Mouse (Mus musculus): ENCODE results near the gene Tars2. TPM values are rescaled to one million over a fixed set of nuclear protein-coding genes. Genes with fewer than 3 reads are reported as not detected.

The Tars2 gene
- total and polyA plus RNA-seq, 3 experiments, result 31.3 to 45.3 (median 42.1) TPM

DNA sequence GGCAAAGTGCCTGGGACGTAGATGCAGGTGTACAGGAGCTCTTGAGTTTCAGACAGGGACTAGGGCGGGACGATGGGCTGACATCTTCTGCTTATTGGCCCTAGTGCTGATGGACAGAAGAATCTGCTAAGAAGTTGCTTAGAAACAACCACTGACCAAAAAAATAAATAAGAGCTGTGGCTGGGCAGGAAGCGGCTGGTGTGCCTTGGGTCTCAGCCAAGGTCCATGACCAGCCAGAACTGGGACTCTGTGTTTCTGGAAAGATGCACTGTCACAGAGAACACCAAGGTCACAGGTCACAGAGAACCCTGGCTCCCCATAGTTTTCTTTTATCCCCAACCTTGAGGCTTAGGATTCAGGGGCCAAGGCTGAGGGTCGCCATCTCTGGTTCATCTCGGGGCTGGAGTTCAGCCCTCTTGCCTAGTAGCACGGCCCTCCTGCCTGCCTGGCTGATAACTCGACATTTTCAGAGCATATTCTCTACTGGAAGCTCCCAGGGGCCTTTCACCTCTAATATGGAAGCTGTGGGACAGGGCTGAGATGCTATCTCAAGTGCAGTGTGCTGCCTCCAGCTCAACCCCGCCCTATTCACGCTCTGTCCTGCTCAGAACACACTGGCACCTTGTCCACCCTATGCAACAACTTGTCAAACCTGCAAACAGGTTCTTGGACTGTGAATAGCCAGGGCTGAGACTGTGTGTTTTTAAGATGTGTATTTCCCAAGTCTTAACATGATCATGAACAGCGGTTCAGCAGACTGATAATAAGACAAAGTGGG is 27.1 kb downstream of the Tars2 start:
- DNase-seq, result peak; percentile 51 to 75
- WGBS, result 53% methylated on average over 11 of the region's 11 CpGs
- H3K9ac ChIP-seq (ENCODE audit: low read depth, low read length), result no peak overlapping the region
- peaks cover 8% of the 10 kb centered on the region for H3K4me1 ChIP-seq (ENCODE audit: control insufficient read depth, insufficient read depth, low read length)
- no peaks in the 10 kb centered on the region for H3K36me3 ChIP-seq (ENCODE audit: control insufficient read depth, insufficient read depth, low read length)
- no peaks in the 10 kb centered on the region for H3K27me3 ChIP-seq (ENCODE audit: control insufficient read depth, insufficient read depth, low read length)
- H3K79me2 ChIP-seq (replicated peaks; ENCODE audit: control insufficient read depth, insufficient read depth, low read length), result no peaks in the 10 kb centered on the region
- 0 out of 2 replicates have a peak, but pooled peaks have one; percentile 16 for TF ChIP-seq EP300 (IDR thresholded peaks at IDR 0.05; ENCODE audit: insufficient read depth, low read depth, low read length)
- no peak for TF ChIP-seq CTCF (IDR thresholded peaks at IDR 0.05)
- intact Hi-C loops (cut with DNase I), result loop anchor here (5.0 kb wide), 1 partner anchor 46 kb away; the partner anchor contains the start of gene Adamtsl4
- H3K4me3 ChIP-seq, result no peak overlapping the region
- H3K27ac ChIP-seq, result peak overlapping the region; percentile 40

DNA sequence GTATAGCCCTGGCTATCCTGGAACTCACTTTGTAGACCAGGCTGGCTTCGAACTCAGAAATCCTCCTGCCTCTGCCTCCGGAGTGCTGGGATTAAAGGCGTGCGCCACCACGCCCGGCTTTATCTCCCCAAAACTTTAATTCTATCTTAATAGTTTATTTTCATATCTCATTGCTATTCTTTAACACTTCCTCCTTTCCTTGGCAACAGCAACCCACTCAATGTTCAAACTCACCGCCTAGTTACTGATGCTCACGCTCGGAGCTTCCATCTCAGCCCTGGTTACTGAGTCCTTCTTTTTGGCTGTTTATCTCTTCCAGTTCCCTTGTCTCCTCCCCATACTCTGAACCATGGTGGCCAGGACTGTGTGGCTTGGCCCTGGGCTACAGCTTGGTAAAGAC is 27.7 kb downstream of the Tars2 start:
- intact Hi-C loops (cut with DNase I), result loop anchor here (5.0 kb wide), 1 partner anchor 45 kb away; the partner anchor contains the start of gene Adamtsl4
- Histone ChIP-seq H3K4me1 (ENCODE audit: control insufficient read depth, insufficient read depth, low read length) (peaks cover 8% of the 10 kb centered on the region), H3K27ac (peak overlapping the region; percentile 26; the same call in 1 of the 2 replicates), H3K9ac (ENCODE audit: low read depth, low read length) (no peak overlapping the region), H3K79me2 (replicated peaks; ENCODE audit: control insufficient read depth, insufficient read depth, low read length) (no peaks in the 10 kb centered on the region), H3K4me3 (no peak overlapping the region), H3K36me3 (ENCODE audit: control insufficient read depth, insufficient read depth, low read length) (no peaks in the 10 kb centered on the region), H3K27me3 (ENCODE audit: control insufficient read depth, insufficient read depth, low read length) (no peaks in the 10 kb centered on the region)
- DNase-seq, result no peak
- 84% methylated on average over 9 of the region's 9 CpGs for WGBS
- TF ChIP-seq POLR2A (IDR thresholded peaks at IDR 0.05; ENCODE audit: insufficient read depth, low read depth, low read length), result no peak
- TF ChIP-seq EP300 (IDR thresholded peaks at IDR 0.05; ENCODE audit: insufficient read depth, low read depth, low read length), result no peak
- TF ChIP-seq CTCF (IDR thresholded peaks at IDR 0.05), result no peak

DNA sequence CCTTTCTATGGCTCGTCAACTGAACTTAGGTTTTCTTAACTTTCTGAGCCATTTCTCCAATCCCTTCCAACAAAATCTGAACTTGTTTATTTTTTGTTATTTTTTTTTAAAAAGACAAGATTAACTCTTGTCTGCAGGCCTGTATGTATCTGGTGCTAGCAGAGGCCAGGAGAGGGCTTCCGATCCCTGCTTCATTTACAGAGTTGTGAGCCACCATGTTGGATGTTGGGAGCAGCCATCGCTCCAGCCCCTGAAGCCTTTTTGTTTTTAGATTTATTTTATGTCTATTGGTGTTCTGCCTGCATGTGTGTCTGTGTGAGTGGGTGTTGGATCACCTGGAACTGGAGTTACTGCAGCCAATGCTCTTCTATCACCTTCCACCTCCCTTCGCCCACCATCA is 28.2 kb downstream of the Tars2 start:
- H3K36me3 ChIP-seq (ENCODE audit: control insufficient read depth, insufficient read depth, low read length), result no peaks in the 10 kb centered on the region
- WGBS, result 88% methylated on average over 4 of the region's 4 CpGs
- no peak for TF ChIP-seq POLR2A (IDR thresholded peaks at IDR 0.05; ENCODE audit: insufficient read depth, low read depth, low read length)
- TF ChIP-seq CTCF (IDR thresholded peaks at IDR 0.05), result peak; percentile 49
- TF ChIP-seq EP300 (IDR thresholded peaks at IDR 0.05; ENCODE audit: insufficient read depth, low read depth, low read length), result no peak
- H3K4me1 ChIP-seq (ENCODE audit: control insufficient read depth, insufficient read depth, low read length), result peaks cover 8% of the 10 kb centered on the region
- no peaks in the 10 kb centered on the region for H3K79me2 ChIP-seq (replicated peaks; ENCODE audit: control insufficient read depth, insufficient read depth, low read length)
- intact Hi-C loops (cut with DNase I), result loop anchor here (5.0 kb wide), 1 partner anchor 45 kb away; the partner anchor contains the start of gene Adamtsl4
- no peak overlapping the region for H3K4me3 ChIP-seq
- H3K9ac ChIP-seq (ENCODE audit: low read depth, low read length), result no peak overlapping the region
- no peaks in the 10 kb centered on the region for H3K27me3 ChIP-seq (ENCODE audit: control insufficient read depth, insufficient read depth, low read length)
- H3K27ac ChIP-seq, result no peak overlapping the region
- DNase-seq, result no peak

DNA sequence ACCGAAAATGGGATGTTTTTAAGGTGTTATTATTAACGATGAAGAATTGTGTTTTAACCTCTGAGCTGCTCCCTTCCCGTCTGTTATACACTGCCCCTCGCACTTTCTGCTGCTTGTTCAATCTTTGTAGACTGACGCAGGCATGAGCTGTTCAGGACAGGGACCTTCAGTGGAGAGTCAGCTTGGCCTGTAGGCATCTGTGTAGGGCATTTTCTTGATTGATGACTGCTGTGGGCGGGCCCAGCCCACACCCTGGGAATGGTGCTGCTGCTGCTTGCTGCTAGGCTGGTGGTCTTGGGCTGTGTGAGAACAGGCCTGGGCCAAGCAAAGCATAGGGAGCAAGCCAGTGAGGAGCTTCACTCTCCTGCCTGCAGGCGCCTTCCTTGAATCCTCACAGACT is 29.6 kb downstream of the Tars2 start:
- WGBS, result 94% methylated on average over 7 of the region's 7 CpGs
- no peak overlapping the region for H3K4me3 ChIP-seq
- no peak overlapping the region for H3K9ac ChIP-seq (ENCODE audit: low read depth, low read length)
- no peaks in the 10 kb centered on the region for H3K79me2 ChIP-seq (replicated peaks; ENCODE audit: control insufficient read depth, insufficient read depth, low read length)
- intact Hi-C loops (cut with DNase I), result loop anchor here (5.0 kb wide), 1 partner anchor 43 kb away; the partner anchor contains the start of gene Adamtsl4
- no peak overlapping the region for H3K27ac ChIP-seq
- TF ChIP-seq EP300 (IDR thresholded peaks at IDR 0.05; ENCODE audit: insufficient read depth, low read depth, low read length), result no peak
- no peak for TF ChIP-seq CTCF (IDR thresholded peaks at IDR 0.05)
- no peak for TF ChIP-seq POLR2A (IDR thresholded peaks at IDR 0.05; ENCODE audit: insufficient read depth, low read depth, low read length)
- H3K36me3 ChIP-seq (ENCODE audit: control insufficient read depth, insufficient read depth, low read length), result no peaks in the 10 kb centered on the region
- H3K4me1 ChIP-seq (ENCODE audit: control insufficient read depth, insufficient read depth, low read length), result peaks cover 8% of the 10 kb centered on the region
- no peaks in the 10 kb centered on the region for H3K27me3 ChIP-seq (ENCODE audit: control insufficient read depth, insufficient read depth, low read length)
- DNase-seq, result no peak

DNA sequence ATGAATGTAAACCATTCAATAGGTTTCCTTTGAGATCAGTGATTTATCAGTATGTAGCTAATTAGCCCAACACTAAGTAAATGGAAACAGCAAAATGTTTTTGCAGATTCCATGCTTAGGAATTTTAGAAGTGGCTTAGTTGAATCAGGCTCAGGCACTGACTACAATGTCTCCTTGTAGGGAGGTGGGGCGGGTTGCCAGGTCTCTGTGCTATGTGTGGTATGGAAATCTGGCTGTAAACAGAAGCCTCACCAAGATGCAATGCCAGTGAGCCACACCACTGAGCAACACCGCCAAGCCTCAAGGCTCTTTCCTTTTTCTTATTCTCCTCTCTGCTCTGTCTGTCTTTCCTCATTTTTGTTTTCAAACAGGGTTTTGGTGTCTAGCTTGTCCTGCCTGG is 31.1 kb downstream of the Tars2 start:
- TF ChIP-seq EP300 (IDR thresholded peaks at IDR 0.05; ENCODE audit: insufficient read depth, low read depth, low read length) (no peak), CTCF (IDR thresholded peaks at IDR 0.05) (no peak), POLR2A (IDR thresholded peaks at IDR 0.05; ENCODE audit: insufficient read depth, low read depth, low read length) (no peak)
- H3K27me3 ChIP-seq (ENCODE audit: control insufficient read depth, insufficient read depth, low read length), result no peaks in the 10 kb centered on the region
- WGBS, result 62% methylated on average over 2 of the region's 2 CpGs
- no peak overlapping the region for H3K9ac ChIP-seq (ENCODE audit: low read depth, low read length)
- intact Hi-C loops (cut with DNase I), result no loop called here
- H3K27ac ChIP-seq, result no peak overlapping the region; the same call in 1 of the 2 replicates
- H3K79me2 ChIP-seq (replicated peaks; ENCODE audit: control insufficient read depth, insufficient read depth, low read length), result no peaks in the 10 kb centered on the region
- H3K36me3 ChIP-seq (ENCODE audit: control insufficient read depth, insufficient read depth, low read length), result no peaks in the 10 kb centered on the region
- no peak for DNase-seq
- H3K4me3 ChIP-seq, result no peak overlapping the region
- H3K4me1 ChIP-seq (ENCODE audit: control insufficient read depth, insufficient read depth, low read length), result peaks cover 8% of the 10 kb centered on the region

DNA sequence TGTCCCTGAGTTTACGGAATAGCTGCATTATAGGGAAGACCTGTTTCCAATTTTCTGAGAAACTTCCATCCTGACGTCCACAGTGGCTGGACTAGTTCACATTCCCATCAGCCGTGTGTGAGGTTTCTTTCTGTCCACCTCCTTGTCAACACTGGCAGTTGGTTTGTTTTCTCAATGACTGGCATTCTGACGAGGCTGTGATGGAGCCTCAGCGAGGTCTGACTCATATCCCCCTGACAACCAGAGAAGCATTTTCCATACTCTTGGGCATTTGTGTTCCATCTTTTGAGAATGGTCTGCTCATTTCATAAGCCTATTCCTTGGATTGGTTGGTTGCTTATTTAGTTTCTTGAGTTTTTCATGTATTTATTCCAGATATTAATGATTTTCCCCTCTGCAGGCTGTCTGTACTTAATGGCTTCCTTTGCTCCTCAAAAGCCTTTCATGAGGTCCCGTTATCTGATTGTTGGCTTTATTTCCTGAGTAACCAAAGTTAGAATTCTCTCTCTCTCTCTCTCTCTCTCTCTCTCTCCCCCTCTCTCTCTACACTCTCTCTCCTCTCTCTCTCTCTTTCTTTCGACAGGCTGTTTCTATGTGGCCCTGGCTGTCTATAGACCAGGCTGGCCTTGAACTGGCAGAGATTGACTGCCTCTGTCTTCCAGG is 33.2 kb downstream of the Tars2 start:
- H3K36me3 ChIP-seq (ENCODE audit: control insufficient read depth, insufficient read depth, low read length), result no peaks in the 10 kb centered on the region
- 57% methylated on average over 7 of the region's 7 CpGs for WGBS

More for the DNA sequence above, 33.2 kb downstream of the Tars2 start:
- Histone ChIP-seq H3K4me1 (ENCODE audit: control insufficient read depth, insufficient read depth, low read length) (no peaks in the 10 kb centered on the region), H3K27ac (no peak overlapping the region), H3K4me3 (no peak overlapping the region), H3K79me2 (replicated peaks; ENCODE audit: control insufficient read depth, insufficient read depth, low read length) (no peaks in the 10 kb centered on the region), H3K27me3 (ENCODE audit: control insufficient read depth, insufficient read depth, low read length) (no peaks in the 10 kb centered on the region), H3K9ac (ENCODE audit: low read depth, low read length) (no peak overlapping the region)
- no peak for TF ChIP-seq POLR2A (IDR thresholded peaks at IDR 0.05; ENCODE audit: insufficient read depth, low read depth, low read length)
- no peak for TF ChIP-seq CTCF (IDR thresholded peaks at IDR 0.05)
- intact Hi-C loops (cut with DNase I), result no loop called here
- DNase-seq, result no peak
